Mouse (Mus musculus): ENCODE data around the gene Tmem35b. TPM values are rescaled to one million over a fixed set of nuclear protein-coding genes. Genes with fewer than 3 reads are reported as not detected.

Tmem35b gene
- polyA plus RNA-seq, 1 experiment from 2014 or later: 17.2 TPM

Other genes with a start within 250 kb of the Tmem35b start
- gene Zmym4, start 155.6 kb upstream of the Tmem35b start, polyA plus RNA-seq (2015; fragmentation: Nextera tagmentation; extraction: Ambion mirVana): 28.8 and 31.5 TPM in 2 replicates
- 70.6 and 77.3 TPM in 2 replicates for gene Sfpq, start 102.4 kb upstream of the Tmem35b start, polyA plus RNA-seq (2015; fragmentation: Nextera tagmentation; extraction: Ambion mirVana)
- gene Zmym1, start 62.5 kb upstream of the Tmem35b start, polyA plus RNA-seq (2015; fragmentation: Nextera tagmentation; extraction: Ambion mirVana): 25.3 and 28.3 TPM in 2 replicates
- 34.5 and 40.2 TPM in 2 replicates for gene Zmym6, start 46.3 kb upstream of the Tmem35b start, polyA plus RNA-seq (2015; fragmentation: Nextera tagmentation; extraction: Ambion mirVana)
- gene Dlgap3, start 45.5 kb downstream of the Tmem35b start, polyA plus RNA-seq (2015; fragmentation: Nextera tagmentation; extraction: Ambion mirVana): 23.0 and 24.7 TPM in 2 replicates
- gene Smim12, start 120.1 kb downstream of the Tmem35b start, polyA plus RNA-seq (2015; fragmentation: Nextera tagmentation; extraction: Ambion mirVana): 43.5 and 49.1 TPM in 2 replicates
- gene Gja4, start 190.3 kb downstream of the Tmem35b start, polyA plus RNA-seq (2015; fragmentation: Nextera tagmentation; extraction: Ambion mirVana): 21.0 and 23.1 TPM in 2 replicates
- 0.17 TPM in 1 of 2 replicates, not detected in the other for gene Gjb3, start 207.2 kb downstream of the Tmem35b start, polyA plus RNA-seq (2015; fragmentation: Nextera tagmentation; extraction: Ambion mirVana)
- gene Gjb4, start 230.4 kb downstream of the Tmem35b start, polyA plus RNA-seq (2015; fragmentation: Nextera tagmentation; extraction: Ambion mirVana): 0.11 and 0.15 TPM in 2 replicates
- gene Gjb5, start 234.5 kb downstream of the Tmem35b start, polyA plus RNA-seq (2015; fragmentation: Nextera tagmentation; extraction: Ambion mirVana): 0.10 and 0.13 TPM in 2 replicates

Data from midbrain, embryonic 15.5 days (tissue).